Mouse (Mus musculus) adrenal gland (tissue): Measurements from ENCODE around the gene Pip4p1.
"Not testable (repeated sequence)": the region's sequence is repeated elsewhere in the genome, so short reads cannot be mapped to it uniquely, and the experiment has no call there.

Experiments
- intact Hi-C: fragments of 180-260 bp; cut with DNase I; formaldehyde crosslinking; loops from one replicate; pipeline ENCODE4 v1.15.1; 2025

Pip4p1 gene

DNA sequence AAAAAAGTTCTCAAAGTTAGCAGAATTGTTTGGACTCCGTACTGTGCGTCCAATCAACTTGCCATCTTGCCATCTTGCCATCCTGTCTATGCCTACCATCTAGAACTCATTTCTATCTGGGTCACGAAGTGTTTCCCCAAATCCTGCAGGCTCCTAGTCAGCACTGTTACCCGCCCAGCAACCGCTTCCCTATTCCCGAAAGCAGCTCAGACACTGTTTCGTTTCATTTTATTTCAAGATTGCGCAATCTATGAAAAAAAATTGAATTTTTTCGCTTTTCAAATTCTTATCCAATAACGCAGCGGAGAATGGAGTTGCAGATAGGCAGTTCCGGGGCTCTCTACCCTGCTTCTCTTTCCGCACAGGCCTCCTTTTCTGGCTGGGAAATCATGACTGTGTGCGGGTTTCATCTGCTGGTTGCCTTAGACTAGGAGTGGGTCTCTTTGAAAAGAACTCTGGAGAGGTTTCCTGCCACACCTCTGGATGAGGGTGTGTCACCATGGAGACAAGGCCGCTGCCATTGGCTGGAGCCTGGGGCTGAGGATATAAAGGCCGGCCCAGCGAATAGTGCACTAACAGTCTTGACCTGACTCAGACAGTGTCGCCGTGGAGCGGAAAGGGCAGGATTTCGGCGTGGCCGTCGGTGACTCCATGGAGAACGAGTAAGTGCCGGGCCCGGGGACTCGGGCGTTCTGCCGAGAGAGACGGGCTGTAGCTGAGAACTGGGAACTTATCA lies 13.4 kb upstream of the Pip4p1 start, which contains the start of gene Gm49342:
TSS of gene Gm49342 (plus strand) at position 586 of the 736 bp plus-strand sequence.
- intact Hi-C loops = no loop called here

DNA sequence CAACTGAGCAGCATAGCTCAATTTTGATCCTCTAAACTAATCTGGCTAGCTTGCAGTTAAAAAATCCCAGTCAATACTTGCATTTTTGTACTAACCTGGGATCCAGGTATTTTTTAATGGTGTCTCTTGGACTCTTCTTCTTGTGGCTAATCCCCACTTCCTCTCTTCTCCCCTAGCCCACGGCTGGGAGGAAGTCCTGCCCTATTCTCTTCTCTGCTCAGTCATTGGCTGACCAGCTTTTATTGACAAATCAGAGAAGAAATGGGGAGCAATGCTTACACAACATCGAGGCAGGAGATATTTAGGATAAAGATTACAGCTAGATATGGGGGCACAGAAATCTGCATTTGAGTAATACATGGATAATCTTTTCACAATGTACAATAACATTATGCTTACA lies 8.3 kb upstream of the Pip4p1 start:
- intact Hi-C loops = no loop called here

DNA sequence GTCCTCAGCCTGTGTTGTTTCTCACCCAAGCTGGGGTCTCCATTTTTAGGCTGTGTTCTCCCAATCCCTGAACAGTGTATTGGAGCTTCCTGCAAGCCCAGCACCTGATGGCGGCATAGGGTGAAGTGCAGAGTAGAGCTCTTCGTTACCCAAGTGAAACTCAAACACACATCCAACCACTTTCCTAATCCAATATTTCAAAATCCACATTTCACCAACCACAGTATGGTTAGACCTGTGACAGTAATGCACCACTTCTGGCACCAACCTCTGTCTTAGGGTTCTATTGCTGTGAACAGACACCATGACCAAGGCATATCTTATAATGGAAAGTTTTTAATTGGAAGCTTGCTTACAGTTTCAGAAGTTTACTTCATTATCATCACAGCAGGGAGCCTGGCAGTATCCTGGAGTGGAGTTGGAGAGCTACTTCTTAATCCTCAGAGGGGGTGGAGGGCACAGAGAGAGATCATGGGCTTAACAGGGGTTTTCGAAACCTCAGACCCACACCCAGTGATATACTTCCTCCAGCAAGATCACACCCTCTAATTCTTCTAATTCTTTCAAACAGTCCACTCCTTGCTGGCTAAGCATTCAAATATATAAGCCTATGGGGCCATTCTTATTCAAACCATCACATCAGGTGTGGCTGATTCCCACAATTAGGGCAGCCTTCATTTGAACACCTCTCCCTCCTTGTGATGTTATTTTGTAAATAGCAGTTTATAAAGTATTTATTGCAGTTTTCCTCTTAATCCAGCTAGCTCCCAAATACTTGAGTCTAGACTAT lies 7.7 kb upstream of the Pip4p1 start:
- intact Hi-C loops = no loop called here

DNA sequence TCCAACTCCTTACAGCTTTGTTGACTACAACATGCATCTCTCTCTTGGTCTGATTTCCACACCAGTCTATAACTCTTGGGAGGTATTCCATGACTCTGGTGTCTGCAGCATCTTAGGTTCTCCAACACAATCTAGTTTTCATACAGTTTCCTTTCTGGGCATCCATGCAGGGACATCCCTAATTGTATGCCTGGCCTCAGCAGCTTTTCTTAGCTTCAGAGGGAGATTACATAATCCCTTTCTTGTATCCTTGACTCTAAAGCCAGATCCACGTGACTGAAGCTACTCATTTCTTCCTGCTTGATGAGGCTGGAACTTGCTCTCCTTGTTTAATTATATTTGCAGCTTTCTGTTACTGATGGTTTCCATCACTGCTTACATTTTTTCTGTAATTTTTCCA lies 6.0 kb upstream of the Pip4p1 start:
- intact Hi-C loops = no loop called here

DNA sequence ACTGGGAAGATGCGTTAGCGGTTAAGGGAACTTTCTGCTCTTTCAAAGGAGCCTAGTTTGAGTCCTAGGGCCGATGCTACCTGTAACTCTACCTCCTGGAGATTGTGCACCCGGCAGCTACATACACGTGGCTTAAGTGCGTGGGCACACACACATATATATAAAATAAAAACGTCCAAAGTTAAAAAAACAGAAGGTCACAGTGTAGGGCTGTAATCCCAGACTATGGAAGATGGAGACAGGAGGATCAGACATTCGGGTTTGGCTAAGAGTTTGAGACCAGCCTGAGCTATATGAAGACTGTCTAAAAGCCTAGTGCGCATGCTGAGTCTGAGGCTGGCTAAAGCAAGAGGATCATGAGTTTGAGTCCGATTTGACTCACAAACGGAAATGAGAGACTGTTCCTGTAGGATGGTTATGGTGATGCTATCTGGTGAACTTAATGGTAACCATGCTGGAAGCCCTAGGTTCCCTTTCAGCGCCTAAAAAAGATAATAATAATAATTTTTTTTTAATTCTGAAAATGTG lies 901 bp upstream of the Pip4p1 start:
- intact Hi-C loops = loop anchor here (5.0 kb wide), 1 partner anchor 59 kb away; the partner anchor contains the start of gene Tep1

DNA sequence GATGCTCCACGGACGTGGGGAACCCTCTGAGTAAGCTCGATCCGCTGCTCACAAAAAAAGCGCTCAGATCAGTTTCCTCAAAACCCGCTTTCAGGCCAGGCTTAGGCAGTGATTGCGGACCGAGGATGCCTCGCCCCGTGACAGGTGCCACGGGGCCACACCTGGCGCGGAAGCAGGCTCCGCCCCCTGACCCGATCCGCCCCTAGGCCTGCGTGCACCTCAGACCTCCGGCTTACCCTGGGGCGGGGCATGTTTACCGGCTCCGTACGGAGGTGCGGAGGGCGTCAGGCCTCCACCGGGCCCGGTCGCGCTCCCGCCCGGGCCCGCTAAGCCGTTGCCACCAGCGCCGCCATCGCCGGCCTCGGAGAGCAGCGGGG lies 291 bp downstream of the Pip4p1 start:
- intact Hi-C loops = loop anchor here (5.0 kb wide), 1 partner anchor 58 kb away; the partner anchor contains the start of gene Tep1

DNA sequence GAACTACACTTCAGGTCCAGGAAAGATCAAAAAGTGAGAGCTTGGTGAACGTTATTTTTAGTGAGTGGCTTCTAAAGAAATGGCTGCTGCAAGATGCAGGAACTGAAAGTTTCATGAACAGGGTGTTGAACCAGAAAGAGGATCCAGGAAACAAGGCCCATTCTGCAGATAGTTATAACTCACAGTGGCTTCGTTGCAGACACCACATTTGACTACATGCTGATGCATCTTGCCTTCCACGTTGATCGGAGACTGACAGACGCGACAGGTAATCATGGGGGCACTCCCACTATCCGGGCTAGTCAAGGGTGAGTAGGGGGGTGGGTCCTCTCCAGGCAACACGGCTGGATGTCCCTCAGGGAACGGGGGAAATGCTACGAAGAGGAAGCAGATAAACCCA lies 705 bp downstream of the Pip4p1 start:
- intact Hi-C loops = loop anchor here (5.0 to 10.0 kb wide), 2 partner anchors 58 to 125 kb away; partner anchors contain the start of genes Ccnb1ip1, Parp2 and Tep1

DNA sequence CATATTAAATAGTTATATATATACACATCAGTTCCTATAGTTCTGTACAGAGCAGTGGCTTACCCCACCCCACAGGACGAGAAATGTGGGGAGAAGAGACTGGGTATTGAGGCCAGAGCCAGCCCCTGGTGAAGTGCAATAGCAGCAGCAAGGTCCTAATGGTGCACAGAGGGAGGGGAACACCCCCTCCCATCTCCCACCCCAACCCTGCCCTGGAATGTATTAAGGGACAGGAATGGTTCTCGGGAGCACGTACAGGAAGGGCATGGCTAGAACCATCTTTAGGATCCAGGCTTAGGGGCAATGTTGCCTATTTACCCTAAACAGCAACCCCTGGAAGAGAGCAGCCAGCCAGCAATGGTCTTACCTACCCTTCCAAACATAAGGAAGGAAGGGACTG lies 3.3 kb downstream of the Pip4p1 start:
- intact Hi-C loops = loop anchor here (10.0 kb wide), 1 partner anchor 123 kb away; the partner anchor contains the start of genes Ccnb1ip1 and Parp2

DNA sequence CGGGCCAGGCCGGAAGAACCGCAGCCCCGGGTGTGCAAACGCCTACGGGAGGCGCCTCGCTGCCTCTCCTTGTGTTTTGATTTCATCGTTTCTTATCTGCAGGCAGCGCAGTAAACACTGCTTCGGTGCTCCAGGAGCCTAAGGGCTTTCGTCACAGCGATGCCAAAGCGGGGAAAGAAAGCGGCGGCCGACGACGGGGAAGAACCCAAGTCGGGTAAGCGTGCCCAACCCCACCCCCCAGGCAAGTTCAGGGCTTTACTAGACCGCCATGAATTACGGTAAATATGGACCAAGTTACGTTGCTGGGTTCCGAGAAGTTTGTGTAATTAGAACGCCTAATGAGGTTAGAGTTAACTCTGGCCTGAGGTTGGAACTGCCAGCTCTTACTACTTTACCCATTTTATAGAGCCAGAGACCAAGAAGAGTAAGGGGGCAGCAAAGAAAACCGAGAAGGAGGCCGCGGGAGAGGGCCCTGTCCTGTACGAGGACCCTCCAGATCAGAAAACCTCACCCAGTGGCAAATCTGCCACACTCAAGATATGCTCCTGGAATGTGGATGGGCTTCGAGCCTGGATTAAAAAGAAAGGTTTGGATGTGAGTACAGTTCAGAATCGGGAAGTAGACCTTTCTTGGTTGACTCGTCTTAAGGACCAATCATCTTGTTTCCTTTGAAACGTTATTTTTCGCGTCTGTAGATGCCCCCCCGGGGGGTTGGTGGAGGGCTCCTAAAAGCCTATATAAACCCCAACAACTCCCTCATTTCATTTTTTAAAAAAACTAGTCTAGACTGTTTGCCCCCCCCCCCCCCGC lies 5.3 kb downstream of the Pip4p1 start:
- intact Hi-C loops = loop anchor here (10.0 kb wide), 1 partner anchor 121 kb away; the partner anchor contains the start of genes Ccnb1ip1 and Parp2

DNA sequence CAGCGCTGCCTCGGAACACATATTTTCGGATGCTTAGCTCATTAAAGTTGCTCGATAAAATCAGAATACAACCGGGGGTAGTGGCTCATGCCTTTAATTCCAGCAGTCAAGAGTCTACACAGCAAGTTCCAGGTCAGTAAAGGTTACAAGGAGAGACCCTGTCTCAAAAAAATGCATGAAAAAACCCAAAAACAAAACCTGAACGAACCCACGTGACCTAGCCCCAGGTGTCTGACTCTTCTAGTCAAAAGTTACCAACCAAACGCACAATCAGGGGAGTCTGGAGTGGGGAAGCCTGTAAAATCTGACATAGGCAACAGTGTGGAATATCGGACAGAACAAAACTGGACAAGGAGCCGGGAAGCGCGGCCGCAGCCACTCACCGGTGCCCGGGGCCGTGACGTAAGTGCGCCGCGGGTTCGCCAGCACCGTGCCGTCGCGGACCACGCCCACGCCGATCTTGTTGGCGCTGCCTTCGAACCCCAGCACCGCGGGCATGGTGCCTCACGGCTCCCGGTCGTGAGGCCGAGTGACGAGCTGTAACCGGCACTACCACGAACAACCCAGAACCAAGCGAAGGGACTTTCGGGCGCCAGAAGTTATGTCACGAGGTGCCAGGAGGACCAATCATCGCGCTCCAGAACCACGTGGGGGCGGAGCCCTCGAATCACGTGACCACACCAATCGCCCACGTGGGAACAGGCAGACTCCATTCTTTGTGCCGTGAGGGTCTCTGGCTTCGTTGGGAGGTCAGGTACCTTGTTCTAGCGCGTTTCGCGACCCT lies 6.2 kb downstream of the Pip4p1 start, which contains the start of the genes Osgep and Apex1:
TSS of gene Osgep (minus strand) at position 613 of the 784 bp plus-strand sequence.
TSS of gene Apex1 (plus strand) at position 688 of the 784 bp plus-strand sequence.
- intact Hi-C loops = loop anchor here (10.0 kb wide), 1 partner anchor 120 kb away; the partner anchor contains the start of genes Ccnb1ip1 and Parp2

DNA sequence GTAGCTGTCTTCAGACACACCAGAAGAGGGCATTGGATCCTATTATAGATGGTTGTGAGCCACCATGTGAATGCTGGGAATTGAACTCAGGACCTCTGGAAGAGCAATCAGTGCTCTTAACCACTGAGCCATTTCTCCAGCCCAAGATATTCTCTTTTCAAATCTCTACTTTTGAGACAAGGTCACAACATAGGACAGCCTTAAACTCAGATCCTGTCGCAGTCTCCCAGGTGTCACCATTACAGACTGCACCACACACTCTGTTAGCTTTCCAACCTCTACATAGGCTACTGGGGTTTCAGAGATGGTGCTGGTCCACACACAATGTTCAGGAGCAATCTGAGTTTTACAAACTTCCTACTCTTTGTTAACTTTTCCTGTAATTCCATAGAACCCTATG lies 7.2 kb downstream of the Pip4p1 start:
- intact Hi-C loops = loop anchor here (10.0 kb wide), 1 partner anchor 119 kb away; the partner anchor contains the start of genes Ccnb1ip1 and Parp2

DNA sequence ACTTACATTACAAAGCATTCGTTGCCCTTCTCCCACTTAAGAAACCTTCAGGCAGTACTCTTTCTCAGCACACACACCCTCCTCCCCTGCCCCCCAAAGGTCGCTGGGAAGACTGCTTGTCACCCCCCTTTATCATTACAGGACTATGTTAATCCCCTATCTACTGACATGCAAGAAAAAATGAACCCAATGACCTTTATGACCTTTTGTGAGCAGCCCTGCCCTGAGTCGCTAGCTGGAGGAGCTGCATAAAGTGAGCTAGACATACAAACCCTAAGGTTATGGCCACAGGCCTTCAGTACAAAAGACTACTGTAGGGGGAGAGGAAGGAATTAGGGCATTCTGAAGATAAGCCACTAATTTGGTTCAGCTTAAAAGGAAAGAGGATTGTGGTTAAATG lies 19.3 kb downstream of the Pip4p1 start:
- intact Hi-C loops = no loop called here

DNA sequence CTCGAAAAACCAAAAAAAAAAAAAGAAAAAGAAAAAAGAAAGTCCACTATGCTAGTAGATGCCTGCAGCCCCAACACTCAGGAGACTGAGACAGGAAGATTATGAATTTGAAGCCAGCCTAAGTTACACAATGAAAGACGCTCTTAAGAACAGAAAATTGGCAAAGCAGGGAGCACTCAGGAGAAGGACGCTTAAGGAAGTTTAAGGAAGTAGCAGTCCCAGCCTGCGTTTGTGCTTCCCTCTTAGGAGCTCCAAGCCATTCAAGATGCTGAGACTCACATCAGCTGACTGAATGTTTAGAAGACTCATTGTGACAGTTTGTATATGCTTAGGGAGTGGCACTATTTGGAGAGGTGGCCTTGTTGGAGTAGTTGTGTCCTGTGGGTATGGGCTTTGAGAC lies 22.5 kb downstream of the Pip4p1 start:
- intact Hi-C loops = no loop called here

DNA sequence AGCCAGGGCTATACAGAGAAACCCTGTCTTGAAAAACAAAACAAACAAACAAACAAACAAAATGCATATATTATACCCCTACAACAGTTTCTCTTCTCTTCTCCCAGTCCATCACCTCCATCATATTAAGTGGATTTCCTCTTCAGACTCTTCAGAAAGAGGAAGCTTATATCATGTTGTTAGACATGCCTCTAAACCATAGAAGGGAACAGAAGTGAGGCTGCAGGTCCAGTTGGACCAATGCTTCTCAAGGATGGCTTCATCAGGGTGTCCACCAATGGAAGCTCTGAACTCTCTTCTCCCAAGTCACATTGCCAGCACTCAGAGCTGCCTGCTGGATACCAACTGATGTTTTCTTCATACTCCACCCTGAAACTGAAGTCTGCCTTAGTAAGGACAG lies 25.3 kb downstream of the Pip4p1 start:
- intact Hi-C loops = not testable (repeated sequence)

DNA sequence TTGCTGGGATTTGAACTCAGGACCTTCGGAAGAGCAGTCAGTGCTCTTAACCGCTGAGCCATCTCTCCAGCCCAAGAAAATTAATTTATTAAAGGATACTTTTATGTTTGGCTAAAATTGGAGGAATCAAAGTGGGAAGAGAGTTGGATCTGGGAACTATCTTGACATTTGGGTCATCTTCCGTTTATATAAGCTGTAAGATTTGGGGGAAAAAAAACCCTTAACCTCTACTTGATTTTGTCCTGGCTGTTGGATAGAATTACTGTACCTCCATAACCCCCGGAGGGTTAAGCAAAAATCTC lies 25.9 kb downstream of the Pip4p1 start:
- intact Hi-C loops = no loop called here

DNA sequence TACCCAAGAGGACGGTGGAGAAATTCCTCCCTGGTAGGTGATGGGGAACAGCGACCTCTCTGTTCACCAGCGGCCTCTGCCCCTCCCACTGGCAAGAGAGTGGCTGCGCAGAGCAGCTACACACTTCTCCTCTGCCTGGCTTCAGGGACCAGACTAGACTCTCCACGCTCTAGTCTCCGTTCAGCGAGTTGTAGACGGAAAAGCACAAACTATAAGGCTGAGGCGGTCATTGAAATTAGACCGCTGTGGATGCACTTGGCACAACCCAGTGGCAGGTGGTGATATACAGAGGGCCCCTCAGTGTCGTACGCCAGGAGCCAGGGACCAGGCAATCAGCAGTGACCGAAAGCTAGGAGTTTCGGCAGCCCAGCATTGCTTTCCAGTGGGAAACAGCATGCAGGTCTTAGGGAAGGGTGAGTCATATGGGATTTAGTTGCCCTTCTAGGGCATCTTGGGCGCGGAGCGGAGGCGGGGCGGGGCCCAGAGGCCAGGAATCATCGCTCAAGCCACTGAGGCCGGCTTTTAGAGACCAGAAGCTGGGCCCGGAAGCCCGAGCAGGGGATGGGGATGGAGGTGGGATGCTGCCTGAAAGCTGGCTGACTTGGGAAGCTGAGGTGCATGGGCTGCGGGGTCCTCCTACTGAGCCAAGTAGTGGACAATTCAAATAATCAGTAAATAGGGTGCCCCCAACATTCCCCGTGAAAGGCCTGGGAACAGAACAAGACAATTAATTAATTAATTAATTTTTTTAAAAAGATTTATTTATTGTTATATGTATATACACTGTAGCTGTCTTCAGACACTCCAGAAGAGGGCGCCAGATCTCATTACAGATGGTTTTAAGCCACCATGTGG lies 26.5 kb downstream of the Pip4p1 start:
- intact Hi-C loops = no loop called here

DNA sequence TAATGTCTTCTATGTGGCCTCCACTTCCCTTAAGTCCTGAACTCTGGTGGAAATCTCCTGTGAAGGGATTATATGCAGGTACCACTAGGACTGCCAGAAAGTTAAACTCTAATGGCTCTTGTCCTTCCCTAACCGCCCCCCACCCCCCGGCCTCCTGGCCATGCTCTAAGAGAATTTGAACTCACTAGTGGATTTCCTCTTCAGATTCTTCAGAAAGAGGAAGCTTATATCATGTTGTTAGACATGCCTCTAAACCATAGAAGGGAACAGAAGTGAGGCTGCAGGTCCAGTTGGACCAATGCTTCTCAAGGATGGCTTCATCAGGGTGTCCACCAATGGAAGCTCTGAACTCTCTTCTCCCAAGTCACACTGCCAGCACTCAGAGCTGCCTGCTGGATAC lies 32.7 kb downstream of the Pip4p1 start:
- intact Hi-C loops = not testable (repeated sequence)

DNA sequence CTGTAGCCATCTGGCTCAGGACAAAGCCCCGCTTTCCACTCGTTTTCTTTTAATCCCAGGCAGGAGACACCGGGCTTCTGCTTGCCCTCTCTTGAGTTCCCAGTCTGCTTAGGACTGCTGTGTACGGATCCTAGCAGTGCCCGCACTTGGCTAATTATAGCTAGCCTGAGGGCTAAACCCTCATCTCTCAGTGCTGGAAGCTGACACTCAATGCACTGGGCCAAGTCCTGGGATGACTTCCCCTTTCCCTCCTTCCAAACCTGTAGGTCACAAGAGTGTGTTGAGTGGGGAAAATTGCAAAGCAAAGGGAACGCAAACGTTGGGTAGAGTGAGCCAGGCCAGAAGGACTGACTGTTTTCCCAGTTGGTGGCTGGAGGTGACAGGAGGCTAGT lies 33.3 kb downstream of the Pip4p1 start, which contains the start of gene Klhl33:
TSS of gene Klhl33 (minus strand) at position 134 of the 392 bp plus-strand sequence.
- intact Hi-C loops = no loop called here

DNA sequence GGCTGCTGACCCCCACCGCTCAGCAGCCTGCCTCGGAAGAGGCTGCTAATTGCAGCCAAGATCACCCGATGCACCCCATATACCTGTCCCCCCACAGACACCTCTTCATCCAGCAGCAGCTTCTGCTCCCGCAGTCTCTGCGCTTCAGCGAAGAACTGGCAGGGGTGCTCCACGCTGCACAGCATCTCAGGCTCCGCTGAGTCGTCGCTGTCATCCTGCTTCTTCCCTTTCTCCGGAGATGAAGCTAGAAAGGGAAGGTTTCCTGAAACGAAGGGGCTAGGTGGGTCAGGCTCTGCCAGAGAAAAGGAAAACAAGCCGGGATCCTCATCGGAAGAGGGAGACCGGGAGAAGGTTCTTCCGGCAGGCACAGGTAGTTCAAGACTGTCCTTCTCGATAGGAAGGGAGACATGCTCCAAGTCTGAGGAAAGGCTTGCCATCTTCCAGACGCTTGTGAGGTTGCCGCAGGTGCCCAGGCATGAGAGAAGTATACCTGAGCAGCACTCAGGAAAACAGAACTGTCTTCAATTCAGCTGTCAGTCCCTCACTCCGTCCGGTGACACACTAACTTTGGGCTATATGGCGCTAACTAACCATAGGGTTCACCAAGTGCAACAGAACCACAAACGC lies 33.8 kb downstream of the Pip4p1 start:
- intact Hi-C loops = no loop called here
